Mouse (Mus musculus): Measurements from ENCODE around the gene Ptger4. TPM values are rescaled to one million over a fixed set of nuclear protein-coding genes. Genes with fewer than 3 reads are reported as not detected.

The Ptger4 gene
- total and polyA plus RNA-seq, 3 experiments: 4.4 to 6.5 (median 4.7) TPM

- in situ Hi-C loops (cut with MboI; ENCODE audit: low pct_ligation_motif_present, low pct_unique_long_range_greater_than_20kb, low sequenced_read_pairs): loop anchor here (25.0 kb wide), 3 partner anchors 376 to 976 kb away; no protein-coding TSS in a partner anchor
- peaks cover 9% of the 10 kb centered on the region for H3K79me2 ChIP-seq (replicated peaks; ENCODE audit: control insufficient read depth, extremely low read depth, insufficient read depth, poor library complexity, severe bottlenecking)
- H3K4me3 ChIP-seq (replicated peaks in 1 of 3; ENCODE audit: low read depth in 2 of 3, low read length in 2 of 3, poor library complexity in 1 of 3): peak overlapping the region in 1 of 3 experiments; percentile 24
- TF ChIP-seq IRF4 (IDR thresholded peaks at IDR 0.05; ENCODE audit: low read depth, low read length) (0 out of 2 replicates have a peak, but pooled peaks have one; percentile 13), MAX (IDR thresholded peaks at IDR 0.05; ENCODE audit: low read length) (no peak), BHLHE40 (IDR thresholded peaks at IDR 0.05; ENCODE audit: low read depth, low read length) (0 out of 2 replicates have a peak, but pooled peaks have one; percentile 6), ZC3H11A (IDR thresholded peaks at IDR 0.05; ENCODE audit: low read depth, low read length) (peak; percentile 56), SMC3 (IDR thresholded peaks at IDR 0.05; ENCODE audit: low read depth, low read length) (peak; percentile 92), CTCF (conservative IDR thresholded peaks at IDR 0.05 in 1 of 2, IDR thresholded peaks at IDR 0.05 in 1 of 2; ENCODE audit: low read depth in 2 of 2, low read length in 2 of 2) (peak; percentile 84 to 93), RAD21 (IDR thresholded peaks at IDR 0.05; ENCODE audit: low read depth, low read length) (peak; percentile 97), POLR2A (IDR thresholded peaks at IDR 0.05; ENCODE audit: low read depth, low read length) (no peak)
- H3K36me3 ChIP-seq (replicated peaks in 1 of 2; ENCODE audit: control insufficient read depth in 1 of 2, insufficient read depth in 1 of 2, low read length in 1 of 2): peaks cover 9 to 33% of the 10 kb centered on the region in 2 experiments
- H3K4me1 ChIP-seq (ENCODE audit: control insufficient read depth in 1 of 2, insufficient read depth in 2 of 2): peaks cover 7 to 39% of the 10 kb centered on the region in 2 experiments; a peak in 3 of 4 replicates
- H3K9ac ChIP-seq (ENCODE audit: insufficient read depth, low read depth): no peak overlapping the region; the same call in 1 of the 2 replicates
- H3K27ac ChIP-seq (ENCODE audit: insufficient read depth, low read depth): no peak overlapping the region
- no peaks in the 10 kb centered on the region for H3K27me3 ChIP-seq (replicated peaks)
- no peaks in the 10 kb centered on the region for H3K9me3 ChIP-seq (replicated peaks; ENCODE audit: low read length)
- peak; percentile 83 for DNase-seq (ENCODE audit: extremely low read depth)
- peak overlapping the region; percentile 29; the same call in 1 of the 2 replicates for H3K4me2 ChIP-seq (ENCODE audit: insufficient read depth, low read depth, poor library complexity, severe bottlenecking)
- dilution Hi-C loops (cut with MboI; ENCODE audit: extremely low pct_ligation_motif_present, extremely low pct_unique_long_range_greater_than_20kb, low sequenced_read_pairs): no loop called here
These were observed 7.4 kb downstream of the Ptger4 start for GRCm38 (mm10) chr15:5236538-5236937.

GRCm38 (mm10) chr15:5235527-5235926 lies 8.5 kb downstream of the Ptger4 start:
- H3K4me3 ChIP-seq (replicated peaks in 1 of 3; ENCODE audit: low read depth in 2 of 3, low read length in 2 of 3, poor library complexity in 1 of 3): no peak overlapping the region
- in situ Hi-C loops (cut with MboI; ENCODE audit: low pct_ligation_motif_present, low pct_unique_long_range_greater_than_20kb, low sequenced_read_pairs): loop anchor here (25.0 kb wide), 3 partner anchors 377 to 977 kb away; no protein-coding TSS in a partner anchor

GRCm38 (mm10) chr15:5234659-5235058 lies 9.3 kb downstream of the Ptger4 start:
- H3K4me3 ChIP-seq (replicated peaks in 1 of 3; ENCODE audit: low read depth in 2 of 3, low read length in 2 of 3, poor library complexity in 1 of 3): no peak overlapping the region
- no peaks in the 10 kb centered on the region for H3K27me3 ChIP-seq (replicated peaks)
- DNase-seq (ENCODE audit: extremely low read depth): no peak
- in situ Hi-C loops (cut with MboI; ENCODE audit: low pct_ligation_motif_present, low pct_unique_long_range_greater_than_20kb, low sequenced_read_pairs): loop anchor here (25.0 kb wide), 3 partner anchors 378 to 978 kb away; no protein-coding TSS in a partner anchor
- no peak for TF ChIP-seq SIN3A (IDR thresholded peaks at IDR 0.05; ENCODE audit: low read length)
- no peak for TF ChIP-seq POLR2A (IDR thresholded peaks at IDR 0.05; ENCODE audit: low read depth, low read length)
- TF ChIP-seq EP300 (IDR thresholded peaks at IDR 0.05; ENCODE audit: low read length): no peak
- TF ChIP-seq UBTF (IDR thresholded peaks at IDR 0.05; ENCODE audit: low read depth, low read length): no peak
- no peak for TF ChIP-seq JUN (IDR thresholded peaks at IDR 0.05; ENCODE audit: insufficient read depth, low read depth, low read length)
- TF ChIP-seq TBP (conservative IDR thresholded peaks at IDR 0.05; ENCODE audit: low read depth, low read length): no peak
- no peak for TF ChIP-seq MEF2A (IDR thresholded peaks at IDR 0.05; ENCODE audit: borderline replicate concordance, low read depth, low read length)
- H3K9ac ChIP-seq (ENCODE audit: insufficient read depth, low read depth): no peak overlapping the region
- H3K4me2 ChIP-seq (ENCODE audit: insufficient read depth, low read depth, poor library complexity, severe bottlenecking): no peak overlapping the region
- peaks cover 9 to 33% of the 10 kb centered on the region in 2 experiments for H3K36me3 ChIP-seq (replicated peaks in 1 of 2; ENCODE audit: control insufficient read depth in 1 of 2, insufficient read depth in 1 of 2, low read length in 1 of 2)
- no peaks in the 10 kb centered on the region for H3K9me3 ChIP-seq (replicated peaks; ENCODE audit: low read length)
- H3K4me1 ChIP-seq (ENCODE audit: control insufficient read depth in 1 of 2, insufficient read depth in 2 of 2): peaks cover 7 to 23% of the 10 kb centered on the region in 2 experiments; a peak in 3 of 4 replicates
- peaks cover 9% of the 10 kb centered on the region for H3K79me2 ChIP-seq (replicated peaks; ENCODE audit: control insufficient read depth, extremely low read depth, insufficient read depth, poor library complexity, severe bottlenecking)
- dilution Hi-C loops (cut with MboI; ENCODE audit: extremely low pct_ligation_motif_present, extremely low pct_unique_long_range_greater_than_20kb, low sequenced_read_pairs): no loop called here
- no peak overlapping the region for H3K27ac ChIP-seq (ENCODE audit: insufficient read depth, low read depth)

More at GRCm38 (mm10) chr15:5235527-5235926, 8.5 kb downstream of the Ptger4 start:
- no peak for DNase-seq (ENCODE audit: extremely low read depth)
- H3K79me2 ChIP-seq (replicated peaks; ENCODE audit: control insufficient read depth, extremely low read depth, insufficient read depth, poor library complexity, severe bottlenecking): peaks cover 9% of the 10 kb centered on the region
- no peak for TF ChIP-seq E2F4 (IDR thresholded peaks at IDR 0.05; ENCODE audit: insufficient replicate concordance, low read depth, low read length)
- no peak for TF ChIP-seq ZNF384 (IDR thresholded peaks at IDR 0.05; ENCODE audit: low read depth, low read length)
- TF ChIP-seq ETS1 (conservative IDR thresholded peaks at IDR 0.05; ENCODE audit: low read depth, low read length): no peak
- TF ChIP-seq CHD2 (IDR thresholded peaks at IDR 0.05; ENCODE audit: low read length): no peak
- no peak for TF ChIP-seq MAZ (IDR thresholded peaks at IDR 0.05; ENCODE audit: low read depth, low read length)
- no peak for TF ChIP-seq BHLHE40 (IDR thresholded peaks at IDR 0.05; ENCODE audit: low read depth, low read length)
- no peak for TF ChIP-seq RCOR1 (conservative IDR thresholded peaks at IDR 0.05; ENCODE audit: low read depth, low read length)
- TF ChIP-seq HCFC1 (IDR thresholded peaks at IDR 0.05; ENCODE audit: low read depth, low read length): no peak
- no peak for TF ChIP-seq MYC (IDR thresholded peaks at IDR 0.05; ENCODE audit: low read depth, low read length)
- no peak for TF ChIP-seq MAX (IDR thresholded peaks at IDR 0.05; ENCODE audit: low read length)
- no peak for TF ChIP-seq PAX5 (IDR thresholded peaks at IDR 0.05; ENCODE audit: low read length)
- TF ChIP-seq NELFE (IDR thresholded peaks at IDR 0.05; ENCODE audit: low read depth, low read length): no peak
- no peak for TF ChIP-seq EP300 (IDR thresholded peaks at IDR 0.05; ENCODE audit: low read length)
- TF ChIP-seq MAFK (IDR thresholded peaks at IDR 0.05; ENCODE audit: insufficient replicate concordance, low read length): no peak
- TF ChIP-seq SMC3 (IDR thresholded peaks at IDR 0.05; ENCODE audit: low read depth, low read length): no peak
- peaks cover 7 to 32% of the 10 kb centered on the region in 2 experiments; a peak in 3 of 4 replicates for H3K4me1 ChIP-seq (ENCODE audit: control insufficient read depth in 1 of 2, insufficient read depth in 2 of 2)
- H3K36me3 ChIP-seq (replicated peaks in 1 of 2; ENCODE audit: control insufficient read depth in 1 of 2, insufficient read depth in 1 of 2, low read length in 1 of 2): peaks cover 9 to 33% of the 10 kb centered on the region in 2 experiments
- no peak overlapping the region for H3K4me2 ChIP-seq (ENCODE audit: insufficient read depth, low read depth, poor library complexity, severe bottlenecking)
- H3K27ac ChIP-seq (ENCODE audit: insufficient read depth, low read depth): no peak overlapping the region
- H3K27me3 ChIP-seq (replicated peaks): no peaks in the 10 kb centered on the region
- dilution Hi-C loops (cut with MboI; ENCODE audit: extremely low pct_ligation_motif_present, extremely low pct_unique_long_range_greater_than_20kb, low sequenced_read_pairs): no loop called here
- no peaks in the 10 kb centered on the region for H3K9me3 ChIP-seq (replicated peaks; ENCODE audit: low read length)
- no peak overlapping the region for H3K9ac ChIP-seq (ENCODE audit: insufficient read depth, low read depth)
